Mouse (Mus musculus) intestine, postnatal 0 days (tissue): ENCODE data around the gene Smoc1. TPM values are rescaled to one million over a fixed set of nuclear protein-coding genes. Genes with fewer than 3 reads are reported as not detected.

Experiments used
- ATAC-seq: fragments of 200-750 bp; cut with Nextera tagmentation; 2 replicates; pipeline ENCODE4 v1.8.0; 2017; ENCODE audit warnings: mild to moderate bottlenecking, moderate TSS enrichment, moderate library complexity
- H3K27ac ChIP-seq: fragments of 300-500 bp; sonication (generic); 2 replicates; pipeline ENCODE4 v1.5.1; 2014; ENCODE audit warnings: mild to moderate bottlenecking, low read depth, low read length, moderate library complexity
- H3K27me3 ChIP-seq: fragments of 300-500 bp; sonication (generic); replicated peaks from 2 replicates; pipeline ENCODE4 v1.6.1; 2014; ENCODE audit warnings: low read length, mixed read lengths; ENCODE audit not compliant: control insufficient read depth, insufficient read depth
- H3K36me3 ChIP-seq: fragments of 300-500 bp; sonication (generic); 2 replicates; pipeline ENCODE4 v1.6.1; 2014; ENCODE audit warnings: mild to moderate bottlenecking, moderate library complexity; ENCODE audit not compliant: control insufficient read depth, insufficient read depth
- H3K4me1 ChIP-seq: fragments of 300-500 bp; sonication (generic); replicated peaks from 2 replicates; pipeline ENCODE4 v1.6.1; 2014; ENCODE audit warnings: antibody characterized with exemption, low read length, mixed read lengths; ENCODE audit not compliant: control insufficient read depth, insufficient read depth
- H3K4me2 ChIP-seq: fragments of 300-500 bp; sonication (generic); replicated peaks from 2 replicates; pipeline ENCODE4 v1.6.1; 2014; ENCODE audit warnings: low read depth, mild to moderate bottlenecking, moderate library complexity
- H3K4me3 ChIP-seq: fragments of 300-500 bp; sonication (generic); 2 replicates; pipeline ENCODE4 v1.5.1; 2014; ENCODE audit warnings: low read depth, low read length
- H3K9ac ChIP-seq: fragments of 300-500 bp; sonication (generic); 2 replicates; pipeline ENCODE4 v1.6.1; 2014; ENCODE audit warnings: mild to moderate bottlenecking, low read depth, low read length
- H3K9me3 ChIP-seq: fragments of 300-500 bp; sonication (generic); 2 replicates; pipeline ENCODE4 v1.6.1; 2016; ENCODE audit warnings: mixed run types; ENCODE audit not compliant: control insufficient read depth
- CTCF ChIP-seq: sonication (generic); IDR thresholded peaks from 2 replicates; pipeline ENCODE4 v1.5.1; 2016; ENCODE audit warnings: low read depth, mild to moderate bottlenecking, control low read depth, antibody characterized with exemption, moderate library complexity
- WGBS: fragments of 180-500 bp; shearing (Covaris S2); extraction: QIAGEN DNeasy Blood & Tissue Kit; methylation state at CpG from one replicate; pipeline ENCODE4 v1.1.7; 2014; 5-methylcytosine and 5-hydroxymethylcytosine counted together
- polyA plus RNA-seq: library from polyadenylated mRNA; unstranded; fragments of >200 nt; fragmentation: Nextera tagmentation; extraction: Ambion mirVana; gene quantifications from 2 replicates; pipeline ENCODE4 v1.2.1, GENCODE M21; 2015

The Smoc1 gene
- polyA plus RNA-seq, 1 experiment from 2014 or later, result 3.9 TPM

DNA sequence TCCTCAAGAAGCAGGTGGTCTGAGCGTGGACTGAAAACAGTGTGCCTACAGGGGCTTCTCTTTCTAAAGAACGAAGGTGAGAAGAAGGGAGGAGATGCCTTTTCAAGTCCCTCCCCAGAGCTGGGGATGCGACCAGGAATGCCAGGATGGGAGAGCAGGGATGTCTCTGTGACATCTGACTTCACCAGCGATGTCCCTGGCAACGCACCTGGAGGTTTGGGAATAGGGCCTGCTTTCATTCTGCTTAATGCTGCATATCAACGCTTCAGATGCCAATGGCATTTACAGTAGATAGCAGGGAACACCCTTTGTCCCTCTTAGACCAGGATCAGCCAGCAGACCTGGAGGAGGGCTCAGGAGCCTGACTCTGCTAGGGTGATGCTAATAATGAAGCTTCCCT lies 112.9 kb downstream of the Smoc1 start:
- Histone ChIP-seq H3K27me3 (no peaks in the 10 kb centered on the region), H3K4me1 (no peaks in the 10 kb centered on the region), H3K9ac (no peak overlapping the region), H3K27ac (no peak overlapping the region), H3K9me3 (no peaks in the 10 kb centered on the region), H3K4me2 (no peak overlapping the region), H3K4me3 (no peak overlapping the region), H3K36me3 (no peaks in the 10 kb centered on the region)
- no peak for TF ChIP-seq CTCF
- WGBS, result 91% methylated on average over 6 of the region's 6 CpGs
- no peak for ATAC-seq

- H3K27ac ChIP-seq, result no peak overlapping the region
- 54% methylated on average over 9 of the region's 9 CpGs for WGBS
Measured at GRCm38 (mm10) chr12:81140594-81141328, 114.2 kb downstream of the Smoc1 start.

GRCm38 (mm10) chr12:81141329-81141711 lies 114.7 kb downstream of the Smoc1 start:
- no peak overlapping the region for H3K4me2 ChIP-seq
- no peak overlapping the region for H3K27ac ChIP-seq
- no peaks in the 10 kb centered on the region for H3K9me3 ChIP-seq
- no peaks in the 10 kb centered on the region for H3K36me3 ChIP-seq
- H3K4me3 ChIP-seq, result no peak overlapping the region
- no peak overlapping the region for H3K9ac ChIP-seq
- no peak for TF ChIP-seq CTCF
- ATAC-seq, result no peak
- H3K27me3 ChIP-seq, result no peaks in the 10 kb centered on the region
- H3K4me1 ChIP-seq, result no peaks in the 10 kb centered on the region
- WGBS, result 33% methylated on average over 7 of the region's 7 CpGs

More at GRCm38 (mm10) chr12:81140594-81141328, 114.2 kb downstream of the Smoc1 start:
- Histone ChIP-seq H3K4me2 (no peak overlapping the region), H3K4me1 (no peaks in the 10 kb centered on the region), H3K27me3 (no peaks in the 10 kb centered on the region), H3K4me3 (no peak overlapping the region), H3K36me3 (no peaks in the 10 kb centered on the region), H3K9ac (no peak overlapping the region), H3K9me3 (no peaks in the 10 kb centered on the region)
- ATAC-seq, result no peak
- TF ChIP-seq CTCF, result no peak

DNA sequence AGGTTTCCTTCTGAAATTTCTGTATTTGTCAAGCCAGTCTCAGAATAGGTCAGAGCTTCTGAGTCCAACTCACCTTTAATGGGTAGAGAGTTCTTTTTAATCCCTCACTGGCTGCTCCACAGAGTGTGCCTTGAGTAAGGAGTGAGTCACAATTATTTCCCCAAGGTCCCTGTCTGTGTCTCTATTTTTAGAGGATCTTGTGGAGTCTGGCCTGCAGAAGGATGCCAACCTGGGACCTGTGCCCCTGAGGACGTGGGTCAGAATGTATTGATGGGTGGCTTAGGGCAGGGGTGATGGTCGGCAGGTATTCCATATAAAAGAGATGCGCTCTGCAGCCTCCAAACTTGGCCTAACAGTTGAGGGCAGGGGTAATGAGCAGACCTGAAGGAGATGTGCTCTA lies 115.6 kb downstream of the Smoc1 start:
- Histone ChIP-seq H3K4me3 (no peak overlapping the region), H3K4me2 (no peak overlapping the region), H3K27me3 (no peaks in the 10 kb centered on the region), H3K4me1 (no peaks in the 10 kb centered on the region), H3K9ac (no peak overlapping the region), H3K27ac (no peak overlapping the region), H3K9me3 (no peaks in the 10 kb centered on the region), H3K36me3 (no peaks in the 10 kb centered on the region)
- no peak for TF ChIP-seq CTCF
- no peak for ATAC-seq
- 87% methylated on average over 3 of the region's 3 CpGs for WGBS

DNA sequence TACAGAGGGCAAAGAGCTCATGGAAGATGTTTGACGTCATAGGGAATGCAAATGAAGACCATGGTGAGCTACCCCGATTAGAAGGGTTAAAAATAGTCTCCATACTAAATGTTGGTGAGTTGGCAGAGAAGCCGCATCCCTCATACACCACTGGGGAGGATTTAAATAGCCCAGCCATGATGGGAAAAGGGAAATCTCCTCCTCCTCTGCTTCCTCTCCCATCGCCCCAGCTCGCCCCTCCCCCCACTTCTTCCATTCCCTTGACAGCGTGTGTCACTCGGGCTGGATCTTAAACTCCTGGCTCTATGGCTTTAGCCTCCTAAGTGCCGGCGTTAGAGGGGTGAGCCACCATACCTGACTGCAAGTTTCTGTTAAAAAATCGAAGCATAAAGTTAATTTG lies 117.6 kb downstream of the Smoc1 start:
- Histone ChIP-seq H3K4me2 (no peak overlapping the region), H3K27me3 (no peaks in the 10 kb centered on the region), H3K4me1 (no peaks in the 10 kb centered on the region), H3K4me3 (no peak overlapping the region), H3K36me3 (no peaks in the 10 kb centered on the region), H3K9me3 (no peaks in the 10 kb centered on the region), H3K9ac (no peak overlapping the region), H3K27ac (no peak overlapping the region)
- WGBS, result 55% methylated on average over 10 of the region's 10 CpGs
- ATAC-seq, result no peak
- TF ChIP-seq CTCF, result no peak

DNA sequence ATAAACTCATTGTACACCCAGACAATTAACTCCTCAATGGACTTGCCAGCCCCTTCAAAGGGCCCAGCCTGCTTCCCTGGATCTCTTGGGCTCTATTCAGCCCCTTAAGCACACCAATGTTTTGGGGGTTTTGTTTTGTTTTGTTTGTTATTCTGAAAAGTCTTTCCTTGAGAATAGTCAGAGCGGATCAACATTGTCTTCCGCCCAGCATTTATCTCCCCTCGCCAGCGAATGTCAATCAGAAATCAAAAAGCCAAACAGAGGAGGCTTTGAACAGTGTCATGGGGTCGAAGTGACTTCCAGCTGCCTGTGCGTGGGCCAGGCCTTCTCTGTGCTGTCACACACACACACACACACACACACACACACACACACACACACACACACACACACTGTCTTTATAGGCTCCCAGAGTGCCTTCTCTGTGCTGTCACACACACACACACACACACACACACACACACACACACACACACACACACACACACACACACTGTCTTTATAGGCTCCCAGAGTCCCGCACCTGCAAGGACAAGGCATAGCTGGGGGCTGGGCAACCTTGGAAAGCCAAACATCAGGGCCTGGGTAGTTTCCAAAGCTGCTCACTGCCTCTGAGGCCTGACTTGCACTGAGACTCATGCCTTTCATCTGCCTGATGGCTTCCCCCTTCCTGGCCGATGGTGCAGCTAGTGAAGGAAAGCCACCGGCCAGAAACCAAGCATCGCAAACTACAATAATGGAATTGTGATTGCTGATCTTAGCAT lies 120.0 kb downstream of the Smoc1 start:
- no peaks in the 10 kb centered on the region for H3K4me1 ChIP-seq
- ATAC-seq, result no peak
- 59% methylated on average over 10 of the region's 10 CpGs for WGBS
- H3K4me2 ChIP-seq, result no peak overlapping the region
- H3K27me3 ChIP-seq, result no peaks in the 10 kb centered on the region
- H3K9me3 ChIP-seq, result no peaks in the 10 kb centered on the region
- no peak overlapping the region for H3K27ac ChIP-seq
- H3K4me3 ChIP-seq, result no peak overlapping the region
- no peak for TF ChIP-seq CTCF
- no peak overlapping the region for H3K9ac ChIP-seq
- H3K36me3 ChIP-seq, result no peaks in the 10 kb centered on the region
